Mouse (Mus musculus): ENCODE measurements around the gene H2-M10.5. TPM values are rescaled to one million over a fixed set of nuclear protein-coding genes. Genes with fewer than 3 reads are reported as not detected.
"Not testable (repeated sequence)": the region's sequence is repeated elsewhere in the genome, so short reads cannot be mapped to it uniquely, and the experiment has no call there.

The H2-M10.5 gene
- polyA plus RNA-seq (2012; rRNA removed): not detected in 2 replicates

DNA sequence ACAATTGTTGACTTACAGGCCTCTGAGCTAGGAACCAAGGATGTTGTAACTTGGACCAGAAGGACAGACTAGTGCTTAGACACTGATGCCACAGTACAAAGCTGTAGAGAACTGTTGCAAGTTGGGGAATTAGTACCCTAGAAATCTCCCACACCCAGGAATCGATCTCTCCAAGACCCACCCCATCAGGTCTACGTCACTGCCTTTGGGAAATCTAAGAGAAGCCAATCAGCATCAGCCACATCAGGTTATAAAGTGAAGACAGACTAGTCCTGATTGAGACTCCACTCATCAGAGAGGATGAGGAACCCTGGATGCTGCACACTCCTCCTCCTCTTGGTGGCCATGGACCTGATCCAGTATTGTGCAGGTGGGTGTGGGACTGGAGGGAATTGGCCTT, at the start of gene H2-M10.5:
Gene H2-M10.5, plus strand, starts transcription at position 301 of the 400 bp plus-strand sequence.
- H3K4me1 ChIP-seq (ENCODE audit: control insufficient read depth, insufficient read depth, low read length); H3K27ac ChIP-seq (ENCODE audit: insufficient read depth, low read length); H3K4me3 ChIP-seq (ENCODE audit: insufficient read depth, low read length): not testable (repeated sequence)

DNA sequence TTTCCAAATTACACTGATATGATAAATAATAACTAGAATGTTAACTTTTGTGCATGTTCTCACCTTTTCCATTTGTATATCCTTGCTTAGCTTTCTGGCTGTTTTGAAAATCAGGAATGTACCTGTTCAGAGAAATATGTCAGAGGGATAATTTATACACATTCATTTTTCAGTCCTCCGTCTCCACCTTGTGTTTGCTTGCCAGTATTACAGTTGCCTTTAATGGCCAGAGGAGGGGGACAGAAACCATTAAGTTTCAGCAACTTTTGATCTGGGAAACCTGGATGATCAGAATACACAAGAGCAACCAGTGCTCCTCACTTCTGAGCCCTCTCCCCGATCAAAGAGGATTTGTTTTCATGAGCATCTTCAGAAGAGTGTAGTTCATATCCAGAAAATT, 46.7 kb upstream of the H2-M10.5 start:
- Histone ChIP-seq H3K27ac (ENCODE audit: insufficient read depth, low read length) (no peak overlapping the region), H3K4me1 (ENCODE audit: control insufficient read depth, insufficient read depth, low read length) (no peaks in the 10 kb centered on the region), H3K4me3 (ENCODE audit: insufficient read depth, low read length) (no peak overlapping the region)
- TF ChIP-seq CTCF (IDR thresholded peaks at IDR 0.05; ENCODE audit: extremely low read depth, insufficient read depth, low read length) (peak; percentile 49; the same call in 1 of the 2 replicates), POLR2A (IDR thresholded peaks at IDR 0.05; ENCODE audit: extremely low read depth, insufficient read depth, low read length) (no peak)

DNA sequence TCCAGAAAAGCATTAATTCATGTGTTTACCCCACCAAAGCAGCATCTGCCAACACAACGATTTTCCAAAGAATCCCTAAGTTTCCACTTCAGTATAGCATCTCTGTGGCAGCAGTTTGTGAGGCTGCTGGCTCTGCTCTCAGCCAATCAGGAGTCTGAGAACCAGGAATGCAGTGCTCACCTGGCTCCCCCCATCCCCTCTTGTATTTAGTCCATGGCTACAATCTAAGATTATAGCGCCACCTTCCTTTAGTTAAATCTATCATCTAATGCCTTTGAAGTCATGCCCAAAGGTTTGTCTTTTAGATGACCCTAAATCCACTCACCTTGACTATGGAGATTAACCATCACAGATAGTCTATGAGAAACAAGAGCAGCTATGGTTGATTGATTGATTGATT, 8.9 kb upstream of the H2-M10.5 start:
- Histone ChIP-seq H3K27ac (ENCODE audit: insufficient read depth, low read length) (no peak overlapping the region), H3K4me3 (ENCODE audit: insufficient read depth, low read length) (no peak overlapping the region), H3K4me1 (ENCODE audit: control insufficient read depth, insufficient read depth, low read length) (no peaks in the 10 kb centered on the region)
- no peak for TF ChIP-seq POLR2A (IDR thresholded peaks at IDR 0.05; ENCODE audit: extremely low read depth, insufficient read depth, low read length)

- H3K4me3 ChIP-seq (ENCODE audit: insufficient read depth, low read length); H3K4me1 ChIP-seq (ENCODE audit: control insufficient read depth, insufficient read depth, low read length); H3K27ac ChIP-seq (ENCODE audit: insufficient read depth, low read length): not testable (repeated sequence)
Observed at GRCm38 (mm10) chr17:36764244-36764643, 8.5 kb upstream of the H2-M10.5 start.

DNA sequence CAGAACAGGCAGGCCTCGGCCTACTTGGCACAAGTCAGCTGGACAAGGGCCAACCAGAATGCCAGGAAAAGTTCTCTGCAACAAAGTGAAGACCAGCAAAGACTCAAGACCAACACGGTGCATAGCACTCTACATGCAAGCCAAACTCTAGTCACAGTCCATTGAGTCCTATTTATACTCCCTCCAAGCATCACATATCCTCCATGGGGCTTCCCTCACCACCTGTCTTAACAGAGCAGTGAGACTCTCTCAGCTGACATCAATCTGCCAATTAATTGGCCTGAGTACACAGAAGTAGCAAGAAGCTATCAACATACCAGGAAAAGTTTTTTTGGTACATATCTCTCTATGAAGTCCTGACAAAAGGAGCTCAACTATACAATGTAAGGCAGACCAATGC, 7.3 kb upstream of the H2-M10.5 start:
- H3K27ac ChIP-seq (ENCODE audit: insufficient read depth, low read length); H3K4me3 ChIP-seq (ENCODE audit: insufficient read depth, low read length); H3K4me1 ChIP-seq (ENCODE audit: control insufficient read depth, insufficient read depth, low read length): not testable (repeated sequence)

GRCm38 (mm10) chr17:36781533-36781932, 8.8 kb downstream of the H2-M10.5 start:
- Histone ChIP-seq H3K4me1 (ENCODE audit: control insufficient read depth, insufficient read depth, low read length) (no peaks in the 10 kb centered on the region), H3K4me3 (ENCODE audit: insufficient read depth, low read length) (no peak overlapping the region), H3K27ac (ENCODE audit: insufficient read depth, low read length) (no peak overlapping the region)
- no peak for TF ChIP-seq POLR2A (IDR thresholded peaks at IDR 0.05; ENCODE audit: extremely low read depth, insufficient read depth, low read length)
- no peak for TF ChIP-seq CTCF (IDR thresholded peaks at IDR 0.05; ENCODE audit: extremely low read depth, insufficient read depth, low read length)

GRCm38 (mm10) chr17:36786483-36786886, 13.8 kb downstream of the H2-M10.5 start:
- peak; percentile 34; the same call in 1 of the 2 replicates for TF ChIP-seq CTCF (IDR thresholded peaks at IDR 0.05; ENCODE audit: extremely low read depth, insufficient read depth, low read length)
- not testable (repeated sequence) for H3K4me1 ChIP-seq (ENCODE audit: control insufficient read depth, insufficient read depth, low read length); H3K4me3 ChIP-seq (ENCODE audit: insufficient read depth, low read length); H3K27ac ChIP-seq (ENCODE audit: insufficient read depth, low read length)

- H3K4me1 ChIP-seq (ENCODE audit: control insufficient read depth, insufficient read depth, low read length): no peaks in the 10 kb centered on the region
- H3K4me3 ChIP-seq (ENCODE audit: insufficient read depth, low read length): no peak overlapping the region
- H3K27ac ChIP-seq (ENCODE audit: insufficient read depth, low read length): no peak overlapping the region
- TF ChIP-seq CTCF (IDR thresholded peaks at IDR 0.05; ENCODE audit: extremely low read depth, insufficient read depth, low read length) (no peak), POLR2A (IDR thresholded peaks at IDR 0.05; ENCODE audit: extremely low read depth, insufficient read depth, low read length) (no peak)
Observed at GRCm38 (mm10) chr17:36788351-36788750, 15.6 kb downstream of the H2-M10.5 start.

GRCm38 (mm10) chr17:36788801-36789200, 16.1 kb downstream of the H2-M10.5 start:
- not testable (repeated sequence) for H3K27ac ChIP-seq (ENCODE audit: insufficient read depth, low read length)

DNA sequence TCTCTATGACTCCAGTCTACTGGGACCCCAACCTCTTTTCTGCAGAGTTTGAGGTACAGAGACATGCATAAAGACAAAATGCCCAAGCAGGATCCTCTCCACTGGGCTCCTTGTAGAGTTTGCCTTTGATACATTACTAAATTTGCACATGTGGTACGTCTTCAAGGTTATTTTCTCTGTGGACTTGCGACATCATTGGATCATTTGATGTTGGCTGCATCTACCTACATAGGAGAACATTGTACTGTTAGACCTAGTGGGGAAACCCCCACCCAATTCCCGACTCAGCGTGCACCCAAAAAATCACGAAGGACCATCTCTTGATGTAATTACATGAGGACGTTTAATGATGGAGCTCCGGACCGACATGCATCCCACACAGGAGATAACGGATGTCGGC, 26.8 kb downstream of the H2-M10.5 start:
- H3K4me3 ChIP-seq (ENCODE audit: insufficient read depth, low read length): no peak overlapping the region
- H3K4me1 ChIP-seq (ENCODE audit: control insufficient read depth, insufficient read depth, low read length): no peaks in the 10 kb centered on the region
- H3K27ac ChIP-seq (ENCODE audit: insufficient read depth, low read length): no peak overlapping the region
- TF ChIP-seq CTCF (IDR thresholded peaks at IDR 0.05; ENCODE audit: extremely low read depth, insufficient read depth, low read length) (no peak), POLR2A (IDR thresholded peaks at IDR 0.05; ENCODE audit: extremely low read depth, insufficient read depth, low read length) (no peak)

More at GRCm38 (mm10) chr17:36788801-36789200, 16.1 kb downstream of the H2-M10.5 start:
- H3K4me3 ChIP-seq (ENCODE audit: insufficient read depth, low read length); H3K4me1 ChIP-seq (ENCODE audit: control insufficient read depth, insufficient read depth, low read length): not testable (repeated sequence)
- peak; percentile 63 for TF ChIP-seq CTCF (IDR thresholded peaks at IDR 0.05; ENCODE audit: extremely low read depth, insufficient read depth, low read length)

DNA sequence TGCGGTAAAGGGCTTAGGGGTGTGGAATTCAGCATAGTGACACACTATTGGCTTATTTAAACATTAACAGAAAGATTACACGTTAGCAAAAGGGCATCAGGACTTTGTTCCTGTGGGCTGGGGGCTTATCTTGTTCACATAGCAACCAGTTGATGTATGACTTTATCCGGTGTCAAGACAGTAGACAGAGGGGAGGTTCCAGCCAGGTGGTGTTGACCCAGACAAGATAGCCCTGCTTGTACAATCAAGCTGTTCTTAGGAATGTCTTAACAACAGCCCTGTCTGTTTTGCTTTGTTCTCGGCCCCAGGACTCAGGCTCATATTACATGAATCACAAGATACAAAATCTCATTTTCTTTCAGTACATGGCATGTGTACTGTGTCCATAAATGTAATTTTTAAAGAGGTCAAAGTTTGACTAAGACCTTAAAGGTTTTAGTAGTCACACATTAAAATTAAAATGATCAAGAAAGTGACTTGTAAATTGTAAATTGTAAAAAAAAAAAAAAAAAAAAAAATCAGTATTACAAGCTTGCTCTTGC, 27.3 kb downstream of the H2-M10.5 start:
- not testable (repeated sequence) for H3K27ac ChIP-seq (ENCODE audit: insufficient read depth, low read length); H3K4me1 ChIP-seq (ENCODE audit: control insufficient read depth, insufficient read depth, low read length); H3K4me3 ChIP-seq (ENCODE audit: insufficient read depth, low read length)
